Mouse (Mus musculus) erythroblast, embryonic 14.5 days (primary cell): ENCODE data around the gene Tmem242.

ENCODE experiments used
- GATA1 ChIP-seq: IDR thresholded peaks from 2 replicates; pipeline ENCODE4 v1.6.1; 2012; ENCODE audit warnings: low read length, inconsistent platforms, mixed read lengths
- TAL1 ChIP-seq: IDR thresholded peaks from 3 replicates; pipeline ENCODE4 v1.6.1; 2012; ENCODE audit warnings: low read length, inconsistent platforms, mixed read lengths

- TF ChIP-seq GATA1: no peak
- no peak for TF ChIP-seq TAL1
Observed at GRCm38 (mm10) chr17:5488156-5488555, 48.1 kb upstream of the Tmem242 start.
